Mouse (Mus musculus) testis, adult 2 months (tissue): ENCODE results near the gene Eme1.

Experiments used
- CTCF ChIP-seq: fragments of 200-500 bp; IDR thresholded peaks from 2 replicates; pipeline ENCODE4 v1.5.1; 2012; ENCODE audit warnings: low read depth, mild to moderate bottlenecking, inconsistent platforms, low read length, moderate library complexity; ENCODE audit not compliant: control insufficient read depth, insufficient read depth, insufficient replicate concordance
- POLR2A ChIP-seq: fragments of 200-500 bp; IDR thresholded peaks from 2 replicates; pipeline ENCODE4 v1.6.1; 2012; ENCODE audit warnings: low read depth, mild to moderate bottlenecking, inconsistent platforms, low read length, moderate library complexity; ENCODE audit not compliant: control insufficient read depth

- TF ChIP-seq CTCF (no peak), POLR2A (no peak)
These were observed 22.5 kb upstream of the Eme1 start for GRCm38 (mm10) chr11:94676308-94676707.
